Mouse (Mus musculus): ENCODE measurements at regions not wholly inside any gene's neighbourhood (a gene's known extent, or its start where the extent isn't known, plus 50 kb on each side); places are given as distances from the start of the nearest gene placed in this dataset.
A peak's percentile ranks its signal among the peaks of the same experiment; 100 is the strongest.

DNA sequence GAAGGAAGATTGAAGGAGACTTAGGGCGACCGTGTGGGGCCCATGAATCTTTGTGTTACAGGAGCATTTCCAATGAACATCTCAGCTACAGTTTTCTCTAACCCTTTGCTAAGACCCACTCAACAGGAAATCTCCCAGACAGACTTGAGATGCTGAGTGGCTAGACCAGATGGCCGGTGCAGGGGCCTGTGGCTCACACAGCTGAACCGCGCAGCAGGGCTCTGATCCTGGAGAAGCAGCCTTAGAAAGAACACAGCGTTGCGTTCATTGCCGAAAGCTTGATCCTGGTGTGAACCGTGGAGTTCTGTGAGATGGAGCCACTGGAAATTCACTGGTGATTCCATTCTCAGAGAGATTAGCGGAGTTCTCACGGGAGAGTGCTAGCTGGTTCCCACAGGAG lies 115.9 kb upstream of the Spata13 start:
- ATAC-seq (replicated peaks; ENCODE audit: extremely low read depth, insufficient read depth, low FRiP score): no peak
- Histone ChIP-seq H3K36me3 (ENCODE audit: control insufficient read depth, insufficient read depth) (no peaks in the 10 kb centered on the region), H3K27me3 (ENCODE audit: control insufficient read depth, insufficient read depth, low read length) (no peaks in the 10 kb centered on the region), H3K9me3 (replicated peaks; ENCODE audit: control insufficient read depth, low read length) (no peaks in the 10 kb centered on the region), H3K9ac (ENCODE audit: low read length) (no peak overlapping the region), H3K4me3 (ENCODE audit: low read length) (no peak overlapping the region), H3K27ac (ENCODE audit: low read length) (no peak overlapping the region), H3K4me1 (ENCODE audit: control insufficient read depth, insufficient read depth, low read length) (no peaks in the 10 kb centered on the region), H3K4me2 (ENCODE audit: low read depth, low read length) (no peak overlapping the region)
- 91% methylated on average over 11 of the region's 11 CpGs for WGBS

- no peak overlapping the region for H3K9ac ChIP-seq (ENCODE audit: low read length)
- no peak overlapping the region for H3K4me3 ChIP-seq (ENCODE audit: low read length)
- H3K9me3 ChIP-seq (replicated peaks; ENCODE audit: control insufficient read depth, low read length): no peaks in the 10 kb centered on the region
- H3K4me1 ChIP-seq (ENCODE audit: control insufficient read depth, insufficient read depth, low read length): no peaks in the 10 kb centered on the region
- no peaks in the 10 kb centered on the region for H3K27me3 ChIP-seq (ENCODE audit: control insufficient read depth, insufficient read depth, low read length)
- no peak for ATAC-seq (replicated peaks; ENCODE audit: extremely low read depth, insufficient read depth, low FRiP score)
- WGBS: 54% methylated on average over 1 of the region's 1 CpGs
- no peak overlapping the region for H3K4me2 ChIP-seq (ENCODE audit: low read depth, low read length)
- no peak overlapping the region for H3K27ac ChIP-seq (ENCODE audit: low read length)
- H3K36me3 ChIP-seq (ENCODE audit: control insufficient read depth, insufficient read depth): no peaks in the 10 kb centered on the region
These were observed 110.8 kb upstream of the Spata13 start for GRCm38 (mm10) chr14:60523010-60523409.

- Histone ChIP-seq H3K9me3 (replicated peaks; ENCODE audit: control insufficient read depth, low read length) (no peaks in the 10 kb centered on the region), H3K27ac (ENCODE audit: low read length) (no peak overlapping the region), H3K27me3 (ENCODE audit: control insufficient read depth, insufficient read depth, low read length) (no peaks in the 10 kb centered on the region), H3K36me3 (ENCODE audit: control insufficient read depth, insufficient read depth) (no peaks in the 10 kb centered on the region), H3K4me2 (ENCODE audit: low read depth, low read length) (no peak overlapping the region), H3K4me3 (ENCODE audit: low read length) (no peak overlapping the region), H3K9ac (ENCODE audit: low read length) (no peak overlapping the region), H3K4me1 (ENCODE audit: control insufficient read depth, insufficient read depth, low read length) (peaks cover 8% of the 10 kb centered on the region)
- no peak for ATAC-seq (replicated peaks; ENCODE audit: extremely low read depth, insufficient read depth, low FRiP score)
- WGBS: 59% methylated on average over 4 of the region's 4 CpGs
These were observed 108.9 kb upstream of the Spata13 start for GRCm38 (mm10) chr14:60524869-60525268.

- Histone ChIP-seq H3K36me3 (ENCODE audit: control insufficient read depth, insufficient read depth) (no peaks in the 10 kb centered on the region), H3K4me3 (ENCODE audit: low read length) (no peak overlapping the region), H3K27me3 (ENCODE audit: control insufficient read depth, insufficient read depth, low read length) (no peaks in the 10 kb centered on the region), H3K27ac (ENCODE audit: low read length) (no peak overlapping the region), H3K4me1 (ENCODE audit: control insufficient read depth, insufficient read depth, low read length) (peaks cover 14% of the 10 kb centered on the region), H3K9me3 (replicated peaks; ENCODE audit: control insufficient read depth, low read length) (no peaks in the 10 kb centered on the region), H3K4me2 (ENCODE audit: low read depth, low read length) (no peak overlapping the region), H3K9ac (ENCODE audit: low read length) (no peak overlapping the region)
- ATAC-seq (replicated peaks; ENCODE audit: extremely low read depth, insufficient read depth, low FRiP score): no peak
- WGBS: 62% methylated on average over 13 of the region's 13 CpGs
These were observed 108.4 kb upstream of the Spata13 start for GRCm38 (mm10) chr14:60525284-60525962.

- ATAC-seq (replicated peaks; ENCODE audit: extremely low read depth, insufficient read depth, low FRiP score): no peak
- 63% methylated on average over 3 of the region's 3 CpGs for WGBS
These were observed 107.8 kb upstream of the Spata13 start for GRCm38 (mm10) chr14:60525979-60526378.

GRCm38 (mm10) chr14:60526832-60527231 lies 107.0 kb upstream of the Spata13 start:
- Histone ChIP-seq H3K4me3 (ENCODE audit: low read length) (no peak overlapping the region), H3K27me3 (ENCODE audit: control insufficient read depth, insufficient read depth, low read length) (no peaks in the 10 kb centered on the region), H3K9me3 (replicated peaks; ENCODE audit: control insufficient read depth, low read length) (no peaks in the 10 kb centered on the region), H3K4me1 (ENCODE audit: control insufficient read depth, insufficient read depth, low read length) (peaks cover 14% of the 10 kb centered on the region), H3K36me3 (ENCODE audit: control insufficient read depth, insufficient read depth) (no peaks in the 10 kb centered on the region), H3K27ac (ENCODE audit: low read length) (no peak overlapping the region), H3K9ac (ENCODE audit: low read length) (no peak overlapping the region), H3K4me2 (ENCODE audit: low read depth, low read length) (no peak overlapping the region)
- 76% methylated on average over 10 of the region's 10 CpGs for WGBS
- no peak for ATAC-seq (replicated peaks; ENCODE audit: extremely low read depth, insufficient read depth, low FRiP score)

More at GRCm38 (mm10) chr14:60525979-60526378, 107.8 kb upstream of the Spata13 start:
- Histone ChIP-seq H3K27me3 (ENCODE audit: control insufficient read depth, insufficient read depth, low read length) (no peaks in the 10 kb centered on the region), H3K4me2 (ENCODE audit: low read depth, low read length) (no peak overlapping the region), H3K4me1 (ENCODE audit: control insufficient read depth, insufficient read depth, low read length) (peaks cover 14% of the 10 kb centered on the region), H3K27ac (ENCODE audit: low read length) (no peak overlapping the region), H3K4me3 (ENCODE audit: low read length) (no peak overlapping the region), H3K9me3 (replicated peaks; ENCODE audit: control insufficient read depth, low read length) (no peaks in the 10 kb centered on the region), H3K36me3 (ENCODE audit: control insufficient read depth, insufficient read depth) (no peaks in the 10 kb centered on the region), H3K9ac (ENCODE audit: low read length) (no peak overlapping the region)

DNA sequence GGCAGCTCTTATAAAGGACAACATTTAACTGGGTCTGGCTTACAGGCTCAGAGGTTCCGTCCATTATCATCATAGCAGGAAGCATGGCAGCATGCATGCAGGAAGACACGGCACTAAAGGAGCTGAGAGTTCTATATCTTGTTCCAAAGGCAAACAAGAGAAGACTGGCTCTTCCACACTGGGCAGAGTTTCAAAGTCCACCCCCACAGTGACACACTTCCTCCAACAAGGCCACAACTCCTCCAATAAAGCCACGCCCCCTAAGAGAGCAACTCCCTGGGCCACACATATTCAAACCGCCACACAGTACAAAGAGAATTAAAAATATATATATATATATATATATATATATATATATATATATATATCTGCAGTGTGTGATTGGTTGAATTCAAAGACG lies 105.8 kb upstream of the Spata13 start:
- WGBS: 76% methylated on average over 5 of the region's 5 CpGs
- ATAC-seq (replicated peaks; ENCODE audit: extremely low read depth, insufficient read depth, low FRiP score): no peak
- H3K4me3 ChIP-seq (ENCODE audit: low read length): no peak overlapping the region
- H3K27ac ChIP-seq (ENCODE audit: low read length): no peak overlapping the region
- H3K4me1 ChIP-seq (ENCODE audit: control insufficient read depth, insufficient read depth, low read length): peaks cover 14% of the 10 kb centered on the region
- H3K36me3 ChIP-seq (ENCODE audit: control insufficient read depth, insufficient read depth): no peaks in the 10 kb centered on the region
- no peak overlapping the region for H3K9ac ChIP-seq (ENCODE audit: low read length)
- no peak overlapping the region for H3K4me2 ChIP-seq (ENCODE audit: low read depth, low read length)
- H3K27me3 ChIP-seq (ENCODE audit: control insufficient read depth, insufficient read depth, low read length): no peaks in the 10 kb centered on the region
- no peaks in the 10 kb centered on the region for H3K9me3 ChIP-seq (replicated peaks; ENCODE audit: control insufficient read depth, low read length)

GRCm38 (mm10) chr14:60528520-60528919 lies 105.3 kb upstream of the Spata13 start:
- ATAC-seq (replicated peaks; ENCODE audit: extremely low read depth, insufficient read depth, low FRiP score): no peak
- no peaks in the 10 kb centered on the region for H3K36me3 ChIP-seq (ENCODE audit: control insufficient read depth, insufficient read depth)

GRCm38 (mm10) chr14:60529022-60529421 lies 104.8 kb upstream of the Spata13 start:
- Histone ChIP-seq H3K4me2 (ENCODE audit: low read depth, low read length) (no peak overlapping the region), H3K4me1 (ENCODE audit: control insufficient read depth, insufficient read depth, low read length) (peaks cover 14% of the 10 kb centered on the region), H3K27me3 (ENCODE audit: control insufficient read depth, insufficient read depth, low read length) (no peaks in the 10 kb centered on the region), H3K4me3 (ENCODE audit: low read length) (no peak overlapping the region), H3K27ac (ENCODE audit: low read length) (peak overlapping the region; percentile 49; the same call in 1 of the 2 replicates), H3K36me3 (ENCODE audit: control insufficient read depth, insufficient read depth) (no peaks in the 10 kb centered on the region), H3K9me3 (replicated peaks; ENCODE audit: control insufficient read depth, low read length) (no peaks in the 10 kb centered on the region), H3K9ac (ENCODE audit: low read length) (no peak overlapping the region)
- ATAC-seq (replicated peaks; ENCODE audit: extremely low read depth, insufficient read depth, low FRiP score): no peak; the same call in 1 of the 2 replicates
- WGBS: 34% methylated on average over 3 of the region's 3 CpGs

More at GRCm38 (mm10) chr14:60528520-60528919, 105.3 kb upstream of the Spata13 start:
- no peak overlapping the region for H3K4me3 ChIP-seq (ENCODE audit: low read length)
- H3K4me2 ChIP-seq (ENCODE audit: low read depth, low read length): no peak overlapping the region
- no peak overlapping the region for H3K27ac ChIP-seq (ENCODE audit: low read length)
- WGBS: 82% methylated on average over 7 of the region's 7 CpGs
- H3K27me3 ChIP-seq (ENCODE audit: control insufficient read depth, insufficient read depth, low read length): no peaks in the 10 kb centered on the region
- H3K4me1 ChIP-seq (ENCODE audit: control insufficient read depth, insufficient read depth, low read length): peaks cover 14% of the 10 kb centered on the region
- no peak overlapping the region for H3K9ac ChIP-seq (ENCODE audit: low read length)
- H3K9me3 ChIP-seq (replicated peaks; ENCODE audit: control insufficient read depth, low read length): no peaks in the 10 kb centered on the region

All from heart, embryonic 16.5 days (tissue).